Mouse (Mus musculus): ENCODE measurements around the gene Ninj2.

Ninj2 gene

DNA sequence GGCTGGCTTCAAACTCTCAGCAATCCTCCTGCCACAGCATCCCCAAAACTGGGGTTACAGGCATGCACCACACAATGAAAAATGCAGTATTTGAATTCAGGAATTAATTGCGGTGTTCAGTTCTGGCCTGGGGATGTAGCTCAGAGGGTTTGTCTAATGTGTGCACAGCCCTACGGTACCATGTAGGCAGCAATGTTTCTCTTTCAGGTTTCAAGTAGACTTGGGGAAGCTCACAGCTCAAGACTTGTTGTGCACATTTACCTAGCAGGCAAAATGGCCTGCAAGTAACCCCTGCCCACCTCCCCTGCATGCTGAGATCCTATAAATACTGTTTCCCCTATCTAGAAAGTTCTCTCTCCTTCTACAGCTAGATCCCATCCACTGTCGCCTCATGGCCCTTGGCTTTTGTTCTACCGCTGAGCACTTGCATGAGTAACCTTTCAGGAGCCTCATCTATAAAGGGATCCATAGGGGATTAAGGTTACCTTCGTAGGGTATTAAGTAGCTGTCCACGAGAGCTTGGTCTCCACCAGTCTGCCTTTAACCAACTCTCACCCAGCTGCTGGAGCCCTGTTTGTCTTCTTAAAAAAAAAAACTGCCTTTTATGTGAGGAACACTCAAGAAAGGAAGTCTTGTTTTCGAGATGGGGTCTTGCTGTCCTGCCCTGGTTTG lies 17.7 kb downstream of the Ninj2 start:
- Histone ChIP-seq H3K9me3 (ENCODE audit: low read length) (no peaks in the 10 kb centered on the region), H3K4me3 (replicated peaks; ENCODE audit: low read length) (no peak overlapping the region), H3K4me1 (replicated peaks; ENCODE audit: low read depth, low read length) (peaks cover 55% of the 10 kb centered on the region), H3K36me3 (ENCODE audit: insufficient read depth, low read length) (no peaks in the 10 kb centered on the region), H3K27me3 (ENCODE audit: insufficient read depth, low read length) (peaks cover 3% of the 10 kb centered on the region; the same call in 1 of the 2 replicates)
- TF ChIP-seq POU5F1 (IDR thresholded peaks at IDR 0.05; ENCODE audit: borderline replicate concordance, low read length) (no peak), NANOG (IDR thresholded peaks at IDR 0.05; ENCODE audit: borderline replicate concordance, low read length) (no peak), CTCF (conservative IDR thresholded peaks at IDR 0.05; ENCODE audit: low read length) (no peak)

DNA sequence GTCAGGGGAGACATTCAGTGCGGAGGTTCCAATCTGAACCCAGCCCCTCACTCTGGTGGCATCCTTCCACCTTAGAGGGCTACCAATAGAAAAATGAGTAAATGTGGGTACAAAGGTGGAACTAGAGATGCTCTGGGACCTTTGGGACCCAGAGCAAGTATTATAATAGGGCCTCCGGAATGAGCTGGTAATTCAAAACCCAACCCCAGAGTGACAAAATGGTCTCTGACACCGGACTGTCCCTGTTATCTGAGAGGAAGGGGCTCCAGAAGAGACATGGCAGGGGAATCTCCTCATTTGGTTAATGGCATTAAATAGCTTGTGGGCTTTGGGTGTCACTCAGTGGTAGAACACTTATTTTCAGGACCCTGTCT lies 18.2 kb downstream of the Ninj2 start:
- TF ChIP-seq CTCF (conservative IDR thresholded peaks at IDR 0.05; ENCODE audit: low read length) (no peak), NANOG (IDR thresholded peaks at IDR 0.05; ENCODE audit: borderline replicate concordance, low read length) (no peak), POU5F1 (IDR thresholded peaks at IDR 0.05; ENCODE audit: borderline replicate concordance, low read length) (no peak)
- Histone ChIP-seq H3K4me3 (replicated peaks; ENCODE audit: low read length) (no peak overlapping the region), H3K9me3 (ENCODE audit: low read length) (no peaks in the 10 kb centered on the region)

DNA sequence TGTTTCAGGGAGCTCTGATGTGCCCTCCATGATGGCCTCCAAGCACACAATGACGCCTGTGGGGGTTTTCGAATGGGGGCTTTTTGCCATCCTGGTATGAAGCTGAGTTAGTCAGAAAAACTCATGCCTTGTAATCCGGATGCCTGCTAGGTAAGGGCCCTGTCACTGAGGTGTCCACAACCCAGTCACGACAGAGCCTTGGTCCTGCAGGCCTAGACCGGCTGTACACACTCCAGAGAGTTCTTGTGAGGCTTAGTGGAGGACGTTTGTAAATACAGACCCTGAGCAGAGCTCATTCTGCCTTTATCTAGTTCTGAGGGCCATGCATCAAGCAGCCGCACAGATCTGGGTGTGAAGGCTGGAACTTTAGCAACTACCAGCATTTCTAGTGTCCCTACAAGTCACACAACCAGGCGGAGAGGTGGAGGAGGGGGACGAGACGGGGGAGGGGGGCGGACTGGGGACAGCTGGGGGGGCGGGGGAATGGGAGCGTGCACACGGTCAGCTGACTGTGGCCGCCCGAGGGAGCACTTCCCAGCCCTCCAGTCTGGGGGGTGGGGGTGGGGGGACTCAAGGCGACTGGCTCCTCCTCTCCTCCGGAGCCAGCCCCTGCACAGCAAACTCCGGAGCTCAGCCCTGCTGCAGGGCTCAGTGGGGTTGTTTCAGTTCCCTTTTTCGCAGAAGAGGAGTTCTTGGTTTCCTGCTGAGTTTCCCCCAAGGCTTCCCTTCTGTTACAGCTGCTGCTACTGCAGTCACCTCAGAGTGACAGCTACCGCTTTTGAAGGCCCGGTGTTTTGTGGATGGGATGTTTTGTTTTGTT lies 19.0 kb downstream of the Ninj2 start:
- no peaks in the 10 kb centered on the region for H3K36me3 ChIP-seq (ENCODE audit: insufficient read depth, low read length)
- TF ChIP-seq NANOG (IDR thresholded peaks at IDR 0.05; ENCODE audit: borderline replicate concordance, low read length) (no peak), POU5F1 (IDR thresholded peaks at IDR 0.05; ENCODE audit: borderline replicate concordance, low read length) (no peak), CTCF (conservative IDR thresholded peaks at IDR 0.05; ENCODE audit: low read length) (no peak)
- no peaks in the 10 kb centered on the region for H3K9me3 ChIP-seq (ENCODE audit: low read length)
- peaks cover 55% of the 10 kb centered on the region for H3K4me1 ChIP-seq (replicated peaks; ENCODE audit: low read depth, low read length)
- H3K4me3 ChIP-seq (replicated peaks; ENCODE audit: low read length), result peak overlapping the region; percentile 43
- peaks cover 3% of the 10 kb centered on the region; the same call in 1 of the 2 replicates for H3K27me3 ChIP-seq (ENCODE audit: insufficient read depth, low read length)

More for the DNA sequence above, 18.2 kb downstream of the Ninj2 start:
- Histone ChIP-seq H3K36me3 (ENCODE audit: insufficient read depth, low read length) (no peaks in the 10 kb centered on the region), H3K27me3 (ENCODE audit: insufficient read depth, low read length) (peaks cover 3% of the 10 kb centered on the region; the same call in 1 of the 2 replicates), H3K4me1 (replicated peaks; ENCODE audit: low read depth, low read length) (peaks cover 55% of the 10 kb centered on the region)

DNA sequence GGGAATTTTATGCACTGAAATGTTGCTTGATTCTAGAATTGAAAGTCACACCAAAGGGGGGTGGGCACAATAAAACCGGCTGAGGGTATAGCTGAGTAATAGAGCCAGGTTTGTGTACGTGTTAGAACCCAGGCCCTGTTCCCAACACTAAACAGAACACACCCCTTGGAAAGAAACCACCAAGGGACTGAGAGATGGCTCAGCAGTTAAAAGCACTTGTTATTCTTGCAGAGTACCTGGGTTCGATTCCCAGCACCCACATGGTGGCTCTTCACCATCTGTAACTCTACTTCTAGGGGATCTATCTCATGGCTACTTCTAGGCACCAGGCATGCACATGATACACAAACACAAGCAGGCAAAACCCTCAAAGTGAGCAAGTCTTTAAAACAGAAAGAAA lies 20.7 kb downstream of the Ninj2 start:
- H3K9me3 ChIP-seq (ENCODE audit: low read length), result no peaks in the 10 kb centered on the region
- no peak overlapping the region for H3K4me3 ChIP-seq (replicated peaks; ENCODE audit: low read length)
- no peaks in the 10 kb centered on the region for H3K27me3 ChIP-seq (ENCODE audit: insufficient read depth, low read length)
- H3K4me1 ChIP-seq (replicated peaks; ENCODE audit: low read depth, low read length), result peaks cover 44% of the 10 kb centered on the region
- H3K36me3 ChIP-seq (ENCODE audit: insufficient read depth, low read length), result no peaks in the 10 kb centered on the region
- no peak for TF ChIP-seq POU5F1 (IDR thresholded peaks at IDR 0.05; ENCODE audit: borderline replicate concordance, low read length)
- no peak for TF ChIP-seq CTCF (conservative IDR thresholded peaks at IDR 0.05; ENCODE audit: low read length)
- no peak for TF ChIP-seq NANOG (IDR thresholded peaks at IDR 0.05; ENCODE audit: borderline replicate concordance, low read length)

DNA sequence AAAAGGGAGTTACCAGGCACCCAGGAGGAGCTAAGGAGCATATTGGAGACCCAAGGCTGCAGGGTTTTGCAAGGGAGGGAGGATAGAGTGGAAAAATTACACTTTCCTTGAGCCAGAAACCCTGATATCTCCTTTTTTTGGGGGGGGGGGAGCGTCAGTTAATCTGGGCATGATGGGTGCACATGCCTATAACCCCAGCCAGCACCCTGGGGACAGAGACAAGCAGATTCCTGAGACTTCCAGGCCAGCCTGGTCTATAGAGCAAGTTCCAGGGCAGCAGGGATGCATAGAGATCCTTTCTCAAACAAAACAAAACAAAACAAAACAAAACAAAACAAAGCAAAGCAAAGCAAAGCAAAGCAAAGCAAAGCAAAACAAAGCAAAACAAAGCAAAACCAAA lies 21.1 kb downstream of the Ninj2 start:
- H3K9me3 ChIP-seq (ENCODE audit: low read length), result no peaks in the 10 kb centered on the region
- no peak overlapping the region for H3K4me3 ChIP-seq (replicated peaks; ENCODE audit: low read length)
- no peaks in the 10 kb centered on the region for H3K27me3 ChIP-seq (ENCODE audit: insufficient read depth, low read length)
- peaks cover 40% of the 10 kb centered on the region for H3K4me1 ChIP-seq (replicated peaks; ENCODE audit: low read depth, low read length)
- TF ChIP-seq NANOG (IDR thresholded peaks at IDR 0.05; ENCODE audit: borderline replicate concordance, low read length) (no peak), CTCF (conservative IDR thresholded peaks at IDR 0.05; ENCODE audit: low read length) (no peak), POU5F1 (IDR thresholded peaks at IDR 0.05; ENCODE audit: borderline replicate concordance, low read length) (no peak)
- H3K36me3 ChIP-seq (ENCODE audit: insufficient read depth, low read length), result no peaks in the 10 kb centered on the region

DNA sequence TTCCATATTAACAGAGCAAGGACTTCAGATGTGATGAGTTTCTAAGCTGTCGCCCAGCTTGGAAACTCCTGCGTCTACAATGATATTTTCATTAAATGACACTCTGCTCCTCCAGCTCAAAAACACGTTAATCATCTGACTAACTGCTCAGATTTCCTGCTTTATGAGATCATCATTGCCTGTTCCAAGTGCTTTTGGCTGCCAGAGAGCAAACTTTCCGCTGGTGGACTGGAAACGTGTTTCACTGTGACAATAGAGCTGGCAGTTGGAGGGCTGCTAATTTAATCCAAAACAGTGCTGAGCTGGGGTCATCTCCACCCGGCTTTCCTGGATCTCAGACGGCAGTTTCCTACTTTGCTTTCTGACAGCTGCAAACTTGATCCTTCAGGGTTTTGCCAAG lies 21.5 kb downstream of the Ninj2 start:
- no peaks in the 10 kb centered on the region for H3K9me3 ChIP-seq (ENCODE audit: low read length)
- TF ChIP-seq NANOG (IDR thresholded peaks at IDR 0.05; ENCODE audit: borderline replicate concordance, low read length) (no peak), POU5F1 (IDR thresholded peaks at IDR 0.05; ENCODE audit: borderline replicate concordance, low read length) (no peak), CTCF (conservative IDR thresholded peaks at IDR 0.05; ENCODE audit: low read length) (no peak)
- H3K36me3 ChIP-seq (ENCODE audit: insufficient read depth, low read length), result no peaks in the 10 kb centered on the region
- H3K4me1 ChIP-seq (replicated peaks; ENCODE audit: low read depth, low read length), result peaks cover 36% of the 10 kb centered on the region
- H3K27me3 ChIP-seq (ENCODE audit: insufficient read depth, low read length), result no peaks in the 10 kb centered on the region
- H3K4me3 ChIP-seq (replicated peaks; ENCODE audit: low read length), result no peak overlapping the region

DNA sequence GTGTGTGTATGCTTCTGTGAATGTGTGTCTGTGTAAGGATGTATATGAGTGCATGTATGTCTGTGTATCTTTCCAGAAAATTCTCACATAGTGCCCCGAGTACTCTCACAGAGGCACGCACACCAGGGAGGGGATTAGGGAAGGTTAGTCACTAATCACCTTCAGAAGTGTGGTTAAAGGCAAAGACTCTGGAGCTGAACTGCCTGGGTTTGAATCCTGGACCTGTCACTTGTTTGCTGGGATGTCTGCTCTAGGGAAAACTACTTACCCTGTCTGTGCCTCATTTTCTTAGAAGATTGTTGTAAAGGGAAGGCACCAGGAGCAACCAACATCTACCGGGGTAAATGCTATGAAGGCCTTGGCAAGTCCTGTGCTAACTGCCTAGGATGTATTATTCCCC lies 22.3 kb downstream of the Ninj2 start:
- peaks cover 30% of the 10 kb centered on the region for H3K4me1 ChIP-seq (replicated peaks; ENCODE audit: low read depth, low read length)
- H3K36me3 ChIP-seq (ENCODE audit: insufficient read depth, low read length), result no peaks in the 10 kb centered on the region
- no peaks in the 10 kb centered on the region for H3K9me3 ChIP-seq (ENCODE audit: low read length)
- TF ChIP-seq POU5F1 (IDR thresholded peaks at IDR 0.05; ENCODE audit: borderline replicate concordance, low read length) (no peak), NANOG (IDR thresholded peaks at IDR 0.05; ENCODE audit: borderline replicate concordance, low read length) (no peak), CTCF (conservative IDR thresholded peaks at IDR 0.05; ENCODE audit: low read length) (no peak)
- no peaks in the 10 kb centered on the region for H3K27me3 ChIP-seq (ENCODE audit: insufficient read depth, low read length)
- H3K4me3 ChIP-seq (replicated peaks; ENCODE audit: low read length), result no peak overlapping the region

DNA sequence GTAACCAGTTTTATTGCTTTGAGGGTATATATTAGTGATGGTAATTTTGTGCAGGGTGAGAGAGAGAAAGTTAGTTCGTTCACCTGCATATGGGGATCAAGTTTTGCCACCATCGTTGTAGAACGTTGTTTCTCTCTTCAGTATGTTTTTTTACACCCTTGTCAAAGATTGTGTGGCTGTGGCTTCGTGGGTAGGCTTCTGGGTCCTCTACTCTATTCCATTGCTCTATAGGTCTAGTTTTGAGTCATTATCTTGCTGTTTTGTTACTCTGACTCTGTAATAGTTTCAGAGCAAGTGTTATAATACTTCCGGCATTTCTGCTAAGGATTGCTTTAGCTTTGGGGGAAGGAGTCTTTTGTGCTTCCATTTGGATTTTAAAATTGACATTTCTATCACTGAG lies 26.7 kb downstream of the Ninj2 start:
- TF ChIP-seq CTCF (conservative IDR thresholded peaks at IDR 0.05; ENCODE audit: low read length) (no peak), POU5F1 (IDR thresholded peaks at IDR 0.05; ENCODE audit: borderline replicate concordance, low read length) (no peak), NANOG (IDR thresholded peaks at IDR 0.05; ENCODE audit: borderline replicate concordance, low read length) (no peak)
- no peaks in the 10 kb centered on the region for H3K36me3 ChIP-seq (ENCODE audit: insufficient read depth, low read length)
- H3K4me1 ChIP-seq (replicated peaks; ENCODE audit: low read depth, low read length), result peaks cover 13% of the 10 kb centered on the region
- no peaks in the 10 kb centered on the region for H3K9me3 ChIP-seq (ENCODE audit: low read length)
- H3K4me3 ChIP-seq (replicated peaks; ENCODE audit: low read length), result no peak overlapping the region
- no peaks in the 10 kb centered on the region for H3K27me3 ChIP-seq (ENCODE audit: insufficient read depth, low read length)

Measured in E14TG2a.4 (cell line).